Mouse (Mus musculus): Measurements from ENCODE around the gene Tada2a. TPM values are rescaled to one million over a fixed set of nuclear protein-coding genes. Genes with fewer than 3 reads are reported as not detected.

The Tada2a gene
- polyA plus RNA-seq, 1 experiment, result 30.5 TPM

- Histone ChIP-seq H3K27ac (ENCODE audit: control insufficient read depth, insufficient read depth, low read depth, low read length, poor library complexity) (no peak overlapping the region), H3K4me3 (replicated peaks; ENCODE audit: control insufficient read depth, low read depth, low read length) (no peak overlapping the region), H3K4me1 (ENCODE audit: control insufficient read depth, insufficient read depth, low read length) (no peaks in the 10 kb centered on the region)
- TF ChIP-seq CTCF (IDR thresholded peaks at IDR 0.05; ENCODE audit: control insufficient read depth, insufficient read depth, low read length) (no peak), POLR2A (IDR thresholded peaks at IDR 0.05; ENCODE audit: borderline replicate concordance, control insufficient read depth, low read depth, low read length) (no peak)
- 4% methylated on average over 11 of the region's 11 CpGs for WGBS
Measured at GRCm38 (mm10) chr11:84066071-84066481, 63.3 kb downstream of the Tada2a start.

- no peak overlapping the region for H3K4me3 ChIP-seq (replicated peaks; ENCODE audit: control insufficient read depth, low read depth, low read length)
- 81% methylated on average over 3 of the region's 3 CpGs for WGBS
- TF ChIP-seq CTCF (IDR thresholded peaks at IDR 0.05; ENCODE audit: control insufficient read depth, insufficient read depth, low read length), result no peak
- no peak for TF ChIP-seq POLR2A (IDR thresholded peaks at IDR 0.05; ENCODE audit: borderline replicate concordance, control insufficient read depth, low read depth, low read length)
- no peaks in the 10 kb centered on the region for H3K4me1 ChIP-seq (ENCODE audit: control insufficient read depth, insufficient read depth, low read length)
- H3K27ac ChIP-seq (ENCODE audit: control insufficient read depth, insufficient read depth, low read depth, low read length, poor library complexity), result no peak overlapping the region
Measured at GRCm38 (mm10) chr11:84063631-84064209, 65.7 kb downstream of the Tada2a start.

GRCm38 (mm10) chr11:84062805-84063204 is 66.6 kb downstream of the Tada2a start:
- Histone ChIP-seq H3K4me1 (ENCODE audit: control insufficient read depth, insufficient read depth, low read length) (no peaks in the 10 kb centered on the region), H3K27ac (ENCODE audit: control insufficient read depth, insufficient read depth, low read depth, low read length, poor library complexity) (no peak overlapping the region), H3K4me3 (replicated peaks; ENCODE audit: control insufficient read depth, low read depth, low read length) (no peak overlapping the region)
- TF ChIP-seq POLR2A (IDR thresholded peaks at IDR 0.05; ENCODE audit: borderline replicate concordance, control insufficient read depth, low read depth, low read length) (no peak), CTCF (IDR thresholded peaks at IDR 0.05; ENCODE audit: control insufficient read depth, insufficient read depth, low read length) (no peak)
- WGBS, result 58% methylated on average over 2 of the region's 2 CpGs

- H3K4me3 ChIP-seq (replicated peaks; ENCODE audit: control insufficient read depth, low read depth, low read length), result no peak overlapping the region
- no peaks in the 10 kb centered on the region for H3K4me1 ChIP-seq (ENCODE audit: control insufficient read depth, insufficient read depth, low read length)
- 89% methylated on average over 2 of the region's 2 CpGs for whole genome bisulfite sequencing
- H3K27ac ChIP-seq (ENCODE audit: control insufficient read depth, insufficient read depth, low read depth, low read length, poor library complexity), result no peak overlapping the region
- TF ChIP-seq POLR2A (IDR thresholded peaks at IDR 0.05; ENCODE audit: borderline replicate concordance, control insufficient read depth, low read depth, low read length), result no peak
- no peak for TF ChIP-seq CTCF (IDR thresholded peaks at IDR 0.05; ENCODE audit: control insufficient read depth, insufficient read depth, low read length)
Measured at GRCm38 (mm10) chr11:84061881-84062280, 67.5 kb downstream of the Tada2a start.

GRCm38 (mm10) chr11:84060635-84061034 is 68.8 kb downstream of the Tada2a start:
- H3K4me3 ChIP-seq (replicated peaks; ENCODE audit: control insufficient read depth, low read depth, low read length), result no peak overlapping the region
- WGBS, result 83% methylated on average over 6 of the region's 6 CpGs
- no peak for TF ChIP-seq POLR2A (IDR thresholded peaks at IDR 0.05; ENCODE audit: borderline replicate concordance, control insufficient read depth, low read depth, low read length)
- TF ChIP-seq CTCF (IDR thresholded peaks at IDR 0.05; ENCODE audit: control insufficient read depth, insufficient read depth, low read length), result no peak
- H3K27ac ChIP-seq (ENCODE audit: control insufficient read depth, insufficient read depth, low read depth, low read length, poor library complexity), result no peak overlapping the region
- no peaks in the 10 kb centered on the region for H3K4me1 ChIP-seq (ENCODE audit: control insufficient read depth, insufficient read depth, low read length)

GRCm38 (mm10) chr11:84059784-84060183 is 69.6 kb downstream of the Tada2a start:
- Histone ChIP-seq H3K27ac (ENCODE audit: control insufficient read depth, insufficient read depth, low read depth, low read length, poor library complexity) (no peak overlapping the region), H3K4me3 (replicated peaks; ENCODE audit: control insufficient read depth, low read depth, low read length) (no peak overlapping the region), H3K4me1 (ENCODE audit: control insufficient read depth, insufficient read depth, low read length) (no peaks in the 10 kb centered on the region)
- no peak for TF ChIP-seq POLR2A (IDR thresholded peaks at IDR 0.05; ENCODE audit: borderline replicate concordance, control insufficient read depth, low read depth, low read length)
- no peak for TF ChIP-seq CTCF (IDR thresholded peaks at IDR 0.05; ENCODE audit: control insufficient read depth, insufficient read depth, low read length)
- WGBS, result 84% methylated on average over 2 of the region's 2 CpGs

GRCm38 (mm10) chr11:84057418-84057817 is 72.0 kb downstream of the Tada2a start:
- no peak for TF ChIP-seq POLR2A (IDR thresholded peaks at IDR 0.05; ENCODE audit: borderline replicate concordance, control insufficient read depth, low read depth, low read length)
- TF ChIP-seq CTCF (IDR thresholded peaks at IDR 0.05; ENCODE audit: control insufficient read depth, insufficient read depth, low read length), result no peak
- Histone ChIP-seq H3K4me3 (replicated peaks; ENCODE audit: control insufficient read depth, low read depth, low read length) (no peak overlapping the region), H3K27ac (ENCODE audit: control insufficient read depth, insufficient read depth, low read depth, low read length, poor library complexity) (no peak overlapping the region), H3K4me1 (ENCODE audit: control insufficient read depth, insufficient read depth, low read length) (no peaks in the 10 kb centered on the region)
- 79% methylated on average over 2 of the region's 2 CpGs for WGBS

GRCm38 (mm10) chr11:84053524-84054163 is 75.8 kb downstream of the Tada2a start:
- no peaks in the 10 kb centered on the region for H3K4me1 ChIP-seq (ENCODE audit: control insufficient read depth, insufficient read depth, low read length)
- TF ChIP-seq CTCF (IDR thresholded peaks at IDR 0.05; ENCODE audit: control insufficient read depth, insufficient read depth, low read length) (no peak), POLR2A (IDR thresholded peaks at IDR 0.05; ENCODE audit: borderline replicate concordance, control insufficient read depth, low read depth, low read length) (no peak)
- H3K4me3 ChIP-seq (replicated peaks; ENCODE audit: control insufficient read depth, low read depth, low read length), result no peak overlapping the region
- H3K27ac ChIP-seq (ENCODE audit: control insufficient read depth, insufficient read depth, low read depth, low read length, poor library complexity), result no peak overlapping the region
- 73% methylated on average over 10 of the region's 10 CpGs for WGBS

Measured in bone marrow, adult 2 months (tissue).